Mouse (Mus musculus) C2C12 (cell line): Measurements from ENCODE around the gene Fbxo22. TPM values are rescaled to one million over a fixed set of nuclear protein-coding genes. Genes with fewer than 3 reads are reported as not detected.

Experiments
- H3K27me3 ChIP-seq: one replicate; pipeline ENCODE4 v1.6.1; 2011; ENCODE audit not compliant: control insufficient read depth, insufficient read depth, insufficient read length
- H3K36me3 ChIP-seq: one replicate; pipeline ENCODE4 v1.6.1; 2011; ENCODE audit not compliant: control insufficient read depth, insufficient read depth
- H3K4me3 ChIP-seq: one replicate; pipeline ENCODE4 v1.5.1; 2011; ENCODE audit warnings: mild to moderate bottlenecking, control low read depth; ENCODE audit not compliant: poor library complexity, insufficient read depth, severe bottlenecking
- H3K79me2 ChIP-seq: one replicate; pipeline ENCODE4 v1.6.1; 2011; ENCODE audit not compliant: control insufficient read depth, insufficient read depth
- H3K79me3 ChIP-seq: one replicate; pipeline ENCODE4 v1.6.1; 2011; ENCODE audit warnings: low read depth, control low read depth
- H3ac ChIP-seq: one replicate; pipeline ENCODE3; 2011; ENCODE audit warnings: low read depth; ENCODE audit not compliant: control insufficient read depth, insufficient read length
- CEBPB ChIP-seq: IDR thresholded peaks from one replicate; pipeline ENCODE4 v1.6.1; 2011; ENCODE audit warnings: low read depth, mild to moderate bottlenecking, control low read depth, moderate library complexity
- CTCF ChIP-seq: IDR thresholded peaks from one replicate; pipeline ENCODE4 v1.5.1; 2011; ENCODE audit not compliant: control insufficient read depth, insufficient read depth, insufficient read length
- FOSL1 ChIP-seq: IDR thresholded peaks from one replicate; pipeline ENCODE4 v1.8.0; 2011; ENCODE audit warnings: mild to moderate bottlenecking, low read length; ENCODE audit not compliant: poor library complexity, insufficient read depth, severe bottlenecking
- MAX ChIP-seq: IDR thresholded peaks from one replicate; pipeline ENCODE4 v1.6.1; 2011; ENCODE audit warnings: mild to moderate bottlenecking, control low read depth
- MYOD1 ChIP-seq: IDR thresholded peaks from one replicate; pipeline ENCODE4 v1.6.1; 2011; ENCODE audit warnings: low read depth; ENCODE audit not compliant: control insufficient read depth, insufficient read length
- MYOG ChIP-seq: IDR thresholded peaks from one replicate; pipeline ENCODE4 v1.6.1; 2011; ENCODE audit not compliant: control insufficient read depth, insufficient read length; ENCODE audit errors: extremely low read depth
- USF1 ChIP-seq: IDR thresholded peaks from one replicate; pipeline ENCODE4 v1.6.1; 2011; ENCODE audit warnings: low read depth, mild to moderate bottlenecking, control low read depth, moderate library complexity
- polyA plus RNA-seq: library from polyadenylated mRNA; unstranded; fragments of >200 nt; fragmentation: generic; extraction: Trizol; gene quantifications from one replicate; pipeline ENCODE4 v1.2.1, GENCODE M21; 2012; ENCODE audit warnings: missing spikeins

Fbxo22 gene
- polyA plus RNA-seq, 1 experiment: 26.5 TPM

GRCm38 (mm10) chr9:55255604-55256003 lies 46.9 kb downstream of the Fbxo22 start:
- Histone ChIP-seq H3K36me3 (no peaks in the 10 kb centered on the region), H3K79me2 (no peaks in the 10 kb centered on the region)
- TF ChIP-seq MAX (no peak), CTCF (no peak), FOSL1 (no peak), USF1 (no peak), MYOG (no peak), MYOD1 (no peak), CEBPB (no peak)

GRCm38 (mm10) chr9:55257105-55257504 lies 48.4 kb downstream of the Fbxo22 start:
- Histone ChIP-seq H3K36me3 (no peaks in the 10 kb centered on the region), H3K79me2 (no peaks in the 10 kb centered on the region), H3K27me3 (peaks cover 4% of the 10 kb centered on the region), H3ac (no peak overlapping the region), H3K79me3 (no peaks in the 10 kb centered on the region), H3K4me3 (no peak overlapping the region)
- no peak for TF ChIP-seq FOSL1

More at GRCm38 (mm10) chr9:55255604-55256003, 46.9 kb downstream of the Fbxo22 start:
- Histone ChIP-seq H3K79me3 (no peaks in the 10 kb centered on the region), H3K27me3 (no peaks in the 10 kb centered on the region), H3ac (no peak overlapping the region), H3K4me3 (no peak overlapping the region)

- H3K36me3 ChIP-seq: no peaks in the 10 kb centered on the region
- TF ChIP-seq MAX (no peak), MYOD1 (no peak), MYOG (no peak), CEBPB (no peak)
- peaks cover 20% of the 10 kb centered on the region for H3K27me3 ChIP-seq
- H3K4me3 ChIP-seq: no peak overlapping the region
- H3K79me3 ChIP-seq: no peaks in the 10 kb centered on the region
- H3ac ChIP-seq: no peak overlapping the region
- H3K79me2 ChIP-seq: no peaks in the 10 kb centered on the region
These were observed 51.0 kb downstream of the Fbxo22 start for GRCm38 (mm10) chr9:55259741-55260140.

GRCm38 (mm10) chr9:55264356-55265302 lies 55.9 kb downstream of the Fbxo22 start:
- no peaks in the 10 kb centered on the region for H3K36me3 ChIP-seq
- H3K79me3 ChIP-seq: no peaks in the 10 kb centered on the region
- TF ChIP-seq MAX (no peak), USF1 (no peak), MYOG (no peak), CEBPB (no peak), CTCF (no peak), MYOD1 (no peak), FOSL1 (no peak)
- no peak overlapping the region for H3ac ChIP-seq
- H3K4me3 ChIP-seq: no peak overlapping the region
- H3K79me2 ChIP-seq: no peaks in the 10 kb centered on the region
- H3K27me3 ChIP-seq: peaks cover 27% of the 10 kb centered on the region

- Histone ChIP-seq H3K79me2 (no peaks in the 10 kb centered on the region), H3K36me3 (no peaks in the 10 kb centered on the region), H3ac (no peak overlapping the region), H3K27me3 (peaks cover 10% of the 10 kb centered on the region), H3K79me3 (no peaks in the 10 kb centered on the region), H3K4me3 (no peak overlapping the region)
- TF ChIP-seq MAX (no peak), MYOG (no peak), CEBPB (no peak), FOSL1 (no peak), USF1 (no peak), MYOD1 (no peak), CTCF (no peak)
These were observed 63.3 kb downstream of the Fbxo22 start for GRCm38 (mm10) chr9:55271960-55272560.

GRCm38 (mm10) chr9:55273906-55274305 lies 65.2 kb downstream of the Fbxo22 start:
- Histone ChIP-seq H3K4me3 (no peak overlapping the region), H3K27me3 (peaks cover 9% of the 10 kb centered on the region), H3K79me3 (no peaks in the 10 kb centered on the region), H3K79me2 (no peaks in the 10 kb centered on the region), H3K36me3 (no peaks in the 10 kb centered on the region), H3ac (no peak overlapping the region)
- no peak for TF ChIP-seq MAX
- TF ChIP-seq FOSL1: no peak
- no peak for TF ChIP-seq MYOG
- no peak for TF ChIP-seq CTCF
- TF ChIP-seq MYOD1: no peak
- TF ChIP-seq CEBPB: no peak
- TF ChIP-seq USF1: no peak

Other genes with a start within 250 kb of the Fbxo22 start
- not detected for gene Chrna5, start 228.0 kb upstream of the Fbxo22 start, polyA plus RNA-seq
- gene Chrna3, start 182.4 kb upstream of the Fbxo22 start, polyA plus RNA-seq: not detected
- 0.01 TPM for gene Chrnb4, start 160.1 kb upstream of the Fbxo22 start, polyA plus RNA-seq
- gene Ube2q2, start 60.1 kb upstream of the Fbxo22 start, polyA plus RNA-seq: 6.3 TPM
- 0.15 TPM for gene Nrg4, start 117.9 kb downstream of the Fbxo22 start, polyA plus RNA-seq
- not detected for gene Tmem266, start 118.0 kb downstream of the Fbxo22 start, polyA plus RNA-seq